Mouse (Mus musculus) hindbrain, embryonic 10.5 days (tissue): ENCODE measurements at regions not wholly inside any gene's neighbourhood (a gene's known extent, or its start where the extent isn't known, plus 50 kb on each side); places are given as distances from the start of the nearest gene placed in this dataset.

ENCODE experiments used
- DNase-seq: peaks from one replicate; pipeline ENCODE4 v3.0.0-alpha.2; 2017; ENCODE audit warnings: low spot score
- H3K27ac ChIP-seq: fragments of 300-500 bp; sonication (generic); 2 replicates; pipeline ENCODE4 v1.5.1; 2016; ENCODE audit warnings: mild to moderate bottlenecking, moderate library complexity
- H3K27me3 ChIP-seq: fragments of 300-500 bp; sonication (generic); 2 replicates; pipeline ENCODE4 v1.6.1; 2016; ENCODE audit warnings: mild to moderate bottlenecking; ENCODE audit not compliant: poor library complexity, insufficient read depth, severe bottlenecking
- H3K36me3 ChIP-seq: fragments of 300-500 bp; sonication (generic); 2 replicates; pipeline ENCODE4 v1.6.1; 2016; ENCODE audit warnings: mild to moderate bottlenecking, moderate library complexity
- H3K4me1 ChIP-seq: fragments of 300-500 bp; sonication (generic); replicated peaks from 2 replicates; pipeline ENCODE4 v1.6.1; 2016; ENCODE audit warnings: mild to moderate bottlenecking
- H3K4me3 ChIP-seq: fragments of 300-500 bp; sonication (generic); 2 replicates; pipeline ENCODE4 v1.5.1; 2016; ENCODE audit warnings: mild to moderate bottlenecking, moderate library complexity
- H3K9me3 ChIP-seq: fragments of 300-500 bp; sonication (generic); 2 replicates; pipeline ENCODE4 v1.6.1; 2016; ENCODE audit warnings: mild to moderate bottlenecking, moderate library complexity
- WGBS: fragments of 180-500 bp; shearing (Covaris S2); methylation state at CpG from one replicate; pipeline ENCODE4 v1.1.7; 2016; 5-methylcytosine and 5-hydroxymethylcytosine counted together

GRCm38 (mm10) chr16:9242099-9242498 lies 412.2 kb downstream of the 1810013L24Rik start:
- DNase-seq = no peak
- Histone ChIP-seq H3K4me3 (no peak overlapping the region), H3K4me1 (no peaks in the 10 kb centered on the region), H3K27ac (no peak overlapping the region), H3K36me3 (no peaks in the 10 kb centered on the region), H3K9me3 (peaks cover 10% of the 10 kb centered on the region; the same call in 1 of the 2 replicates), H3K27me3 (no peaks in the 10 kb centered on the region)
- 93% methylated on average over 4 of the region's 4 CpGs for WGBS

DNA sequence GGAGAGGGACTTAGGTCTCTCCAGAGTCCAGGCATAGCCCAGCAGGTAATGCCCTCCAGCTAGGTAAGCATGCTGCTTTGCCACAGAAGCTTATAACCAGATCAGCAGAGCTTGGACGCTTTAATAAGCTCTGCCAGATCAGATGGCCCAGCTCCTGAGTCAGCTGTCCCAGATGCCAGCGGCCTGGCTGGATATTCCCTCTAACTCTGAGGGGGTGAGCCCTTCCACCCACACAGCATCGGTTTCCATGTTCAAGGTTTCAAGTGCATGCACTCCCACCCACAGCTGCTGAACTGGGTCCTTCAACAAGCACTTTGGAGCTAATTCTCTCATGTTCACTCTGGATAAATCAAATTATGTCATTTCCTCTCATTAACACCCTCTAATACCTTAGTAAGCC lies 417.3 kb downstream of the 1810013L24Rik start:
- no peak for DNase-seq
- H3K27me3 ChIP-seq = no peaks in the 10 kb centered on the region
- H3K36me3 ChIP-seq = no peaks in the 10 kb centered on the region
- H3K4me1 ChIP-seq = no peaks in the 10 kb centered on the region
- H3K9me3 ChIP-seq = no peaks in the 10 kb centered on the region
- 77% methylated on average over 3 of the region's 3 CpGs for WGBS
- no peak overlapping the region for H3K27ac ChIP-seq
- H3K4me3 ChIP-seq = no peak overlapping the region

- Histone ChIP-seq H3K4me3 (no peak overlapping the region), H3K27ac (no peak overlapping the region), H3K27me3 (no peaks in the 10 kb centered on the region), H3K4me1 (no peaks in the 10 kb centered on the region), H3K36me3 (no peaks in the 10 kb centered on the region), H3K9me3 (no peaks in the 10 kb centered on the region)
- 89% methylated on average over 1 of the region's 1 CpGs for WGBS
- no peak for DNase-seq
These were observed 423.2 kb downstream of the 1810013L24Rik start for GRCm38 (mm10) chr16:9253054-9253453.

DNA sequence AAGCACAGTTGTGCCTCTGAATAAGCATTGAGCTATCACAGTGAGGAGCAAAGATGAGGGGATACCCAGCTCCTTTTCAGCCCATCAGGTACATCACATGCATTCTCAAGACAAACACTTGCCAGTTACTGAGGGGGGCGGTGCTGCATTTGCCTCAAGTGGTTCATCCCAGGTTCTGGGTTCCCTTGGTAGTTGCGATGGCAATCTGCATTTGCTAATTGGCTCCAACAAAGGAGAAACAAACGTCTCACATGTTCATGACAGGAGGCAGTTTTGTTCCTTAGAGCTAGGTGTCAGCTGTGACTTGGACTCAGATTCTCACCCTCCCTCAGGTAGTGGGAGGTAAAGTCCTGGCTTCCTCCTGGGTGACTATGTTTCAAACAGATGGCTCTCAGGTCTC lies 425.5 kb downstream of the 1810013L24Rik start:
- no peak for DNase-seq
- 62% methylated on average over 3 of the region's 3 CpGs for WGBS
- H3K27me3 ChIP-seq = no peaks in the 10 kb centered on the region
- H3K27ac ChIP-seq = no peak overlapping the region
- H3K9me3 ChIP-seq = no peaks in the 10 kb centered on the region
- H3K4me3 ChIP-seq = no peak overlapping the region
- H3K36me3 ChIP-seq = no peaks in the 10 kb centered on the region
- no peaks in the 10 kb centered on the region for H3K4me1 ChIP-seq

GRCm38 (mm10) chr16:9260966-9261365 lies 431.1 kb downstream of the 1810013L24Rik start:
- Histone ChIP-seq H3K27ac (no peak overlapping the region), H3K27me3 (no peaks in the 10 kb centered on the region), H3K4me3 (no peak overlapping the region), H3K4me1 (no peaks in the 10 kb centered on the region), H3K36me3 (no peaks in the 10 kb centered on the region), H3K9me3 (no peaks in the 10 kb centered on the region)
- 81% methylated on average over 3 of the region's 3 CpGs for WGBS
- DNase-seq = no peak

- Histone ChIP-seq H3K27me3 (no peaks in the 10 kb centered on the region), H3K4me1 (no peaks in the 10 kb centered on the region), H3K4me3 (no peak overlapping the region), H3K36me3 (no peaks in the 10 kb centered on the region), H3K9me3 (no peaks in the 10 kb centered on the region), H3K27ac (no peak overlapping the region)
- no peak for DNase-seq
- 45% methylated on average over 3 of the region's 3 CpGs for WGBS
These were observed 434.8 kb downstream of the 1810013L24Rik start for GRCm38 (mm10) chr16:9264554-9265145.

DNA sequence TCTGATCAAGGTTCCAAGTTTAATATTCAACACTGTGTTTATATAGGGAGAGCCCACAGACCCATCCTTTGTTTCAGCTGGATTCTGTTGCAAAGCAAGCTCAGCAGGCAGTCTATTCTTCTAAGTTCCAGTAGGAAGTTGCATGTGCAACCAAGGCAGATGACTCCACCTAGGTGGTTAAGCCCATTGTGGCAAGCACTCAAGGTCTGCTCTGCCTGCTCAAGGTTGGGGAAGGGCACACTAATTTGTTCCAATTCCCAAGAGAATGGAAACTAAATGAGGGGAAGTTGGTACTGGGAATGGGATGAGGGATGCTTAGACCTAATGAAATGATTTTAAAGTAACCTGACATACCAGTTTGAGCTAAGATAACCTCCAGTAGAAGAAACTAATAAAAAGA lies 437.3 kb downstream of the 1810013L24Rik start:
- Histone ChIP-seq H3K4me1 (peaks cover 3% of the 10 kb centered on the region; the same call in 1 of the 2 replicates), H3K9me3 (no peaks in the 10 kb centered on the region), H3K36me3 (no peaks in the 10 kb centered on the region), H3K4me3 (no peak overlapping the region), H3K27ac (no peak overlapping the region), H3K27me3 (no peaks in the 10 kb centered on the region)
- no peak for DNase-seq

DNA sequence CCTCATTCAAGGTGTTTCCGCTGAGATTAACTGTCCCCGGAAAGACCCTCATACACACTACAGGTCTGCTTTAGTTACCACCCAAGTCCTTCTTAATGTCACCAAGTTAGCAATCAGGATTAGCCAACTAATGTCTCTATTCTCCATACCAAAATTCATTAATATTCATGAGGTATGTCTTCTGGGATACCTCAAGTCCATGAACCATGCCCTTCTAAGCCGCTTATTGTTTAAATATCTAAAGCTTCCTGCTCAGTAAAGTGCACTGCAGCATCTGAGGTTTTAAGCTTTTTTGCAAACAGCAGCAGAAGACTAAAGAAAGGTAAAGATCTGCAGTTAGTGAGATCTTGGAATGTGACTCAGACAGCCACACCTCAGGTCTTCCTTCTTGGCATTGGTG lies 440.2 kb downstream of the 1810013L24Rik start:
- Histone ChIP-seq H3K9me3 (no peaks in the 10 kb centered on the region), H3K27ac (no peak overlapping the region), H3K36me3 (no peaks in the 10 kb centered on the region), H3K4me1 (peaks cover 24% of the 10 kb centered on the region), H3K4me3 (no peak overlapping the region), H3K27me3 (no peaks in the 10 kb centered on the region)
- WGBS = 81% methylated on average over 3 of the region's 3 CpGs
- no peak for DNase-seq

GRCm38 (mm10) chr16:9270671-9271070 lies 440.8 kb downstream of the 1810013L24Rik start:
- Histone ChIP-seq H3K4me1 (peaks cover 27% of the 10 kb centered on the region), H3K9me3 (no peaks in the 10 kb centered on the region), H3K27me3 (no peaks in the 10 kb centered on the region), H3K4me3 (no peak overlapping the region), H3K27ac (no peak overlapping the region), H3K36me3 (no peaks in the 10 kb centered on the region)
- DNase-seq = no peak
- 87% methylated on average over 1 of the region's 1 CpGs for WGBS

DNA sequence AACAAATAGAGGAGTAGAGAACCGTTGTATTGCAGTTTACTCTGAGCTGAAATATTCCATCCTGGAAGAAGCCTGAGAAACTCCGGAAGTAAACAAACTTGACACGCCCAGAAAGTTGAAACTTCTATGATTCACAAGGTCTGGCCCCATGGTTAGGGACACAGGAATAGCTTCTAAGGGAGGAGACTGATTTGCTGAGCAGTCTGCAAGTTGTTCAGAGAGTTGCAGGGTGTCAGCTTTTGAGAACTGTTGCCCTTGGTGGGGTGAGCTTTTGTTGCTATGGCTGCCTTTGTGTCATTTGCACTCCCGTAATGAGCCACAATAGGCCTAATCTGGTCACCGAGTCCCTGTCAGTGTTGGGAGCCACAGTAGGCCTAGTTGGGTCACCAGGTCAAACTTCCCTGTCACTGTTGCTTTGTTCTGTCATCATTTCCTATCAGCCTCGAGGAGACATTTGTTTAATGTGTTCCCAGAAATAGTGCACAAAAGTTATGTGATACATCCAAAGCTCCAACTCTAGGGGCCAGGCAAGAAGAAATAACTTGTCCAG lies 443.9 kb downstream of the 1810013L24Rik start:
- Histone ChIP-seq H3K9me3 (no peaks in the 10 kb centered on the region), H3K4me3 (no peak overlapping the region), H3K27ac (peak overlapping the region; percentile 73; the same call in 1 of the 2 replicates), H3K4me1 (peaks cover 27% of the 10 kb centered on the region), H3K36me3 (no peaks in the 10 kb centered on the region), H3K27me3 (no peaks in the 10 kb centered on the region)
- peak; percentile 60 for DNase-seq
- WGBS = 39% methylated on average over 6 of the region's 6 CpGs

DNA sequence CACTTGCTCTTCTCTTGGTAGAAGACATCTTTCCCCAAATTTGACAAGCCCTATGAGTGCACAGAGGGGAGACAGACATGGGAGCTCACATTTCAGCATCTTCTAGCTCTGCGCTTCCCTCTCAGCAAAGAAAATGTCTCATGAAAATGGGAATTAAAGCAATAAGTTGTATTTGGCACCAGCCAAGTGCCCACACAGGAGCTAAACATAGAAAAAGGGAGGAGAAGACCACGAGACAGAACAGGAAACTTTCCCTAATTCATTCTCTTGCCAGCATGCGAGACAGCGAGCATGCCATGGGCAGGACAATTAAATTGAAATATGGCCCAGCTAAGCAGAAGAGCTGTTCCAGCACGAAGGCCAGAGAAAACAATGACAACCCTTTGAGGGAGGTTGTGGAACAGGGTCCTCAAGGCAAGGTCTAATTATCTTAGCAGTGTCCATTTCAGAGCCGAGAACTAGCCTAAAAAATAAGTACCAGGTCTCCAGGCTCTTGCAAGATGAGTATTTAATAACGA lies 444.7 kb downstream of the 1810013L24Rik start:
- H3K9me3 ChIP-seq = no peaks in the 10 kb centered on the region
- H3K36me3 ChIP-seq = no peaks in the 10 kb centered on the region
- no peak for DNase-seq
- H3K4me3 ChIP-seq = no peak overlapping the region
- H3K27ac ChIP-seq = peak overlapping the region; percentile 73
- 74% methylated on average over 7 of the region's 7 CpGs for WGBS
- peaks cover 27% of the 10 kb centered on the region for H3K4me1 ChIP-seq
- no peaks in the 10 kb centered on the region for H3K27me3 ChIP-seq

- DNase-seq = no peak
- H3K4me3 ChIP-seq = no peak overlapping the region
- peaks cover 32% of the 10 kb centered on the region for H3K4me1 ChIP-seq
- peak overlapping the region; percentile 73; the same call in 1 of the 2 replicates for H3K27ac ChIP-seq
- H3K9me3 ChIP-seq = no peaks in the 10 kb centered on the region
- no peaks in the 10 kb centered on the region for H3K27me3 ChIP-seq
- 82% methylated on average over 4 of the region's 4 CpGs for WGBS
- no peaks in the 10 kb centered on the region for H3K36me3 ChIP-seq
These were observed 445.5 kb downstream of the 1810013L24Rik start for GRCm38 (mm10) chr16:9275426-9275825.

DNA sequence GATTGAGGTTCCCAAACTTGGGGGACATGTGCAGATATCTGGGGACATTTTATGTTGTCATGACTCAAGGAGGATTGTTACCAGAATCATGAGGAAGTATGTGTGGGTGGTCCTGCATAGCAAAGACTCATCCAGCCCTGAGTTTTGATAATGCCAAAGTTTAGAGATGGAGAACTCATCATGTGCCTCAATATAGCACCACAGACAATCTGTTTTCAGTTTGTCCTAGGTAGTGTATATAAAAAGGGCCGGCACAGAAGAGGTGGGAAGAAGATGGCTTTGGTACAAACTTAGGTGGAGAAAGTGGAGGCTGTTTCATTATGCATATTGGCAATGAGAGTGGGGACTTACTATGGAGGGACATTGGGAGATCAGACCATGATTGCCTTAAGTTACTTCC lies 447.2 kb downstream of the 1810013L24Rik start:
- whole genome bisulfite sequencing = 91% methylated on average over 1 of the region's 1 CpGs
- no peaks in the 10 kb centered on the region for H3K36me3 ChIP-seq
- no peak overlapping the region for H3K27ac ChIP-seq
- H3K9me3 ChIP-seq = no peaks in the 10 kb centered on the region
- peaks cover 46% of the 10 kb centered on the region for H3K4me1 ChIP-seq
- no peak overlapping the region for H3K4me3 ChIP-seq
- no peaks in the 10 kb centered on the region for H3K27me3 ChIP-seq
- no peak for DNase-seq
